Mouse (Mus musculus): Measurements from ENCODE around the gene Vmp1.

The Vmp1 gene

GRCm38 (mm10) chr11:86672772-86673171 lies 10.9 kb downstream of the Vmp1 start:
- no peak for DNase-seq (ENCODE audit: low read depth, low spot score)

DNA sequence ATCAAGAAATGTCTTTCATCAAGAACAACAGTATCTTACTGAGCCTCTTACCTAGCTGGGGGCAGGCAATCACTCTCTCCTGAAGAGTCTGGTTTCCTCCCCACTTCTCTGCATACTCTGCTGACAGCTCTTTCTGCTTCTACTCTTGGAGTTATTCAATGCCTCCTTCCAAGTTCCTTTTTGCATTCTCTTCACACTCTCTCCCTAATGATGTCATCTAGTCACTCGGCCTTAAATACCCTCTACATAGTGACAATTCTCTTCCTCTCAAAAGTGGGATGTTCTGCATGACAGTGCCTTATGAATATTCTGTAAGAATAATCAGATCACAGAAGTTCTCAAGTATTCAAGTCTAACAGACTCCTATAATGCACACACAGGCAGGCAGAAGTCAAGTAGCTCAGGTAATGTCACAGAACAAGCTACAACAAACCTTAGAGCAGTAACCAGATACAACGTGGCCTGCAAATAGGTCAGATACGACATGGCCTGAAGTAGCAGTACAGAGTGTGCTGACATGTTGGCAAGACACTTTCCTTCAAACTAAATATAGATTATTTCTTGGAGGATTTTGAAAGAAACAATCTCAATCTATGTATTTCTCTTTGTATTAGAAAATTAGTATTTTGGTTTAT lies 12.5 kb downstream of the Vmp1 start:
- no peak for DNase-seq (ENCODE audit: low read depth, low spot score)

GRCm38 (mm10) chr11:86668169-86668568 lies 15.5 kb downstream of the Vmp1 start:
- no peak for DNase-seq (ENCODE audit: low read depth, low spot score)

GRCm38 (mm10) chr11:86667553-86667952 lies 16.1 kb downstream of the Vmp1 start:
- DNase-seq (ENCODE audit: low read depth, low spot score), result no peak

DNA sequence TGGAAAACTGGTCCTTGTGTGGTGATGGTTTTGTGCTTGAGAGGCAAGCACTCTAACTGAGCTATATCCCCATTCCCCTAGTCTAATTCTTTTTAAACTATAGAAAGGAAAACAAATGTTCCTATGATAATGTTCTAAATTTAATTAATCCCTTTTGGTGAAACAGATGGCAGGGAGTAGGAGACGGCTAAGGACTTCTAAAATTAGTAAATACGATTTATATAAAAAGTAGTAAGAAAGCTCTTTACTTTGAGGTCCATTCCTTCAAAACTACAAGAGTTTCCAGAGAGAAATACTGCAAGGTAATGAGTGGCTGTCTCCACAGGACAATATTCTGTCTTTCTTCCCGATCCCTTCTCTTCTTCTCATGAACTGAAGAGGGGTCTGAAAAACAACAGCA lies 19.2 kb downstream of the Vmp1 start:
- no peak for DNase-seq (ENCODE audit: low read depth, low spot score)

GRCm38 (mm10) chr11:86663977-86664376 lies 19.7 kb downstream of the Vmp1 start:
- DNase-seq (ENCODE audit: low read depth, low spot score), result no peak

DNA sequence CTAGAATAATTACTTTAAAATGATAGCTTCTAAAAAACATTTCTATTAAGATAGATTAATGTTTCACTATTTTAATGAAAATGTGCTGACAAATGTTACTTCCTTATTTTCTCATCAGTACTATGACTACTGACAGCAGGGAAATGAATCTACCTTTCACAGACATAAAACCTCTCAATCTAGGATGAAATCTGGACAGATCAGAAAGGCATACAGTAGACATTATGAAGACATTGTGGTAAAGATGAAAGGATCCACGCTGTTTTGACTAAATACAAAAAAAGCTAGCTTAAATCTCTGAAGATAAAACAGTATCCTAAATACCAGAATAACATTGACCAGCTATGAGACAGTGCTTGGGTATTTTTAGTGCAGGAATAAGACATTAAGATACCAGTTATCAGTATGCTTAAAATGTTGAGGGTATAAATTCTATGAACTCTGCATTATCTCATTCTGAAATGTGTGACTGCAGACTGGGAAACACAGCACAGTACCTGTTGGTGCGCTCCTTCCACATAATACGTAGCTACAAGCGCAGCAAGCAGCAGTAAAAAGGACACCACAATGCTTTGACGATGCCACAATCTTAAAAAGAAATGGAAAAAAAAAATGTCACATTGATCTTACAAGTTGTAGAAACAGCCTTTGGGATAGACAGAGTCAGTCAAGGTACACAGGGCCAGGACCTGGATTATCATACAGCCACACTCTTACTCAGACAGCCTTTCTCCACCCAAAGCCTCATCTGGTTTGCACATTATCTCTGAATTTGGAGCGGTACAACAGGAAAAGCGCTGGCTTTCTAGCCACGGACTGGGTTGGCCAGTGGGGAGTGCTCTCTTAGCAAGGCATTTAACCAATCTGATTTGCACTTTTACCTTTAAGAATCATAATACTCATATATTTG lies 20.4 kb downstream of the Vmp1 start:
- no peak for DNase-seq (ENCODE audit: low read depth, low spot score)

GRCm38 (mm10) chr11:86657863-86658262 lies 25.8 kb downstream of the Vmp1 start:
- DNase-seq (ENCODE audit: low read depth, low spot score), result no peak

- no peak for DNase-seq (ENCODE audit: low read depth, low spot score)
Observed at GRCm38 (mm10) chr11:86656849-86657567, 26.6 kb downstream of the Vmp1 start.

GRCm38 (mm10) chr11:86655671-86656070 lies 28.0 kb downstream of the Vmp1 start:
- peak; percentile 61 for DNase-seq (ENCODE audit: low read depth, low spot score)

DNA sequence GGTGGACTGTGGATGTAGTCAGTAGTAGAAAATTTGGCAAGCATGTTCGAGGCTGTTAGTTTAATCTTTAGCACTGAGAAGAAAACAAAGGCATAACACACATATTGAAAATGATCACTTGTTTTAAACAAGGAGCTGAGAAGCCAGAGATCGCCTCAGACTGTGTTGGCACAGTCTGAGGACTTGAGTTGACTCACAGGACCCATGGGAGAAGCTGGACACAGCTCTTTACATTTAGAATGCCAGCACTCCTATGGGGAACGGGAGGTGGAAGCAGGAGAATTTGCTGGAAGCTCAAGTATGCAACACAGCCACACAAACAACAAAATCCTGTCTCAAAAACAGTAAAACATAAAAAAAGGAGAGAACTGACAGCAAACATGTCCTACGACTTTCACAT lies 29.5 kb downstream of the Vmp1 start:
- no peak for DNase-seq (ENCODE audit: low read depth, low spot score)

- DNase-seq (ENCODE audit: low read depth, low spot score), result peak; percentile 80
Observed at GRCm38 (mm10) chr11:86653446-86653845, 30.2 kb downstream of the Vmp1 start.

- DNase-seq (ENCODE audit: low read depth, low spot score), result peak; percentile 80
Observed at GRCm38 (mm10) chr11:86652578-86652979, 31.1 kb downstream of the Vmp1 start.

GRCm38 (mm10) chr11:86650676-86651075 lies 33.0 kb downstream of the Vmp1 start:
- DNase-seq (ENCODE audit: low read depth, low spot score), result no peak

DNA sequence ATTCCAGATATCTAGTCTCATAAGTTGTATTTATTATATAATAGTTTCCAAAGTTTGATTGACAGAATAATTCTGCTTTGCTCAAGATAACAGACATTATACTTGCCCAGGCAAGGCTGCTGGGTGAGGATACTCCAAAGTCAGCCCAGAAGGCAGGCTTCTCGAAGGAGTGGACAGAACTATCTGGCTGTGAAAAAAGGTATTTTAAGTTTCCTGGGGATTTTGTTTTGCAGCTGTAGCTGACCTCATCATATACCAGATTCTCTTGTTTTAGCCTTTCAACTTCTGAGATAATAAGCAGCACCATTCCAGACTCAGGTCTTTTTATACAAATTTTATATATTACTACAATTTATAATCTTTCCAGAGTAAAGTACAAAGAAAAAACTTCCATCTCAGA lies 34.1 kb downstream of the Vmp1 start:
- DNase-seq (ENCODE audit: low read depth, low spot score), result no peak

DNA sequence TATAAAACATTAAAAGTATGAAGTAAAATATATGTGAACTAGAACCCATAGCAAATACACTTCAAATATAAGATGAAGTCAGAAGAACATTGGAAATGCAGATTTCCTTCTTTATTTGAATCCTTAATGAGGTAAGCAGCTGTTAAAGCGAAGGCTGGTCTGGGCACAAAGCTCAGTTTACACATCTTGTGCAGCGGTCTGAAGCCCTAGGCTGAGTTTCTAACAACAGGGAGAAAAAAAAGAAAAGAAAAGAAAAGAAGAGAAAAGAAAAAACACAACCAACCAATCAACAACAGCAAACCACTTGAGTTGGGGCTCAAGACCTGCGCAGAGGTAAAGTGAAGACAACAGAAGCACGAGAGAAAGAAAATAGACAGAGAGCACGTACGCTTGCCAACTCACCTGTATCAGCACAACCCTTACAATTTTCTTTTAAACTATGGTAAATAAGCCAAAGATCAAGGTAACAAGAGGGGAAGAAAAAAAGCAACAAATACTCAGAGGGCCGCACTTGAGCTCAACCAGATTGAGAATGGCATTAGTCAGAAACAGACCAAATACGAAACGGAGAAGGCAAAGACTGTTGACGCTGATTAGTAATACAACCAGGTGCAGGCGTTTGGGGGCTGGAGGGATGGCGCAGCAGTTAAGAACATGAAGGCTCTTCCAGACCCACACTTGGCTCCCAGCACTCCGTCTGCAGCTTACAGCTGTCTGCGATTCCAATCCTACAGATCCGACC lies 35.8 kb downstream of the Vmp1 start:
- no peak for DNase-seq (ENCODE audit: low read depth, low spot score)

DNA sequence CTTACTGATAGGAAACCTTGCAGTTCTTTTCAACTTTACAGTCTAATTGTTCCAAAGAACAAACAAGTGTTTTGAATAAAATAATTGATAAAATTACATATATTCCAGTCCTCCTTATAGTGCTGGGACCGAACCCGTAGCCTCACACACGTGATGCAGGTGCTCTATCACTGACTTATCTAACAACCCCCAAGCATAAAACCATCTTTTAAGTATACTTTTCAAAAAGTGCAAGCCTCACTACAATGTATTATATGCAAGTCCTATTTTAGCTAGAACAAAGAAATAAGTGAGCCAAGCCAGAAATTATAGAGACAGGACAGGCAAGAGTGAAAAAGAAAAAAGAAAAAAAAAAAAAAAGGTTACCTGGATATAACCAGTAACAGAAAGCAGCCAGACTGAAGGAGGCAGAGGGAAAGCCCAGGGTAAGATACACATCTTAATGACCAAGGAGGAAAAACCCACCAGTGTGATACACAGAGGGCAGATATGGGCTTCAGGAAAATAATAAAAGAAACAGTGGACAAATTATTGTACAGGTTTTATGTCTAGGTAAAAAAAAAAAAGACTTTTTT lies 36.7 kb downstream of the Vmp1 start:
- no peak for DNase-seq (ENCODE audit: low read depth, low spot score)

- no peak for DNase-seq (ENCODE audit: low read depth, low spot score)
Observed at GRCm38 (mm10) chr11:86646136-86646834, 37.4 kb downstream of the Vmp1 start.

DNA sequence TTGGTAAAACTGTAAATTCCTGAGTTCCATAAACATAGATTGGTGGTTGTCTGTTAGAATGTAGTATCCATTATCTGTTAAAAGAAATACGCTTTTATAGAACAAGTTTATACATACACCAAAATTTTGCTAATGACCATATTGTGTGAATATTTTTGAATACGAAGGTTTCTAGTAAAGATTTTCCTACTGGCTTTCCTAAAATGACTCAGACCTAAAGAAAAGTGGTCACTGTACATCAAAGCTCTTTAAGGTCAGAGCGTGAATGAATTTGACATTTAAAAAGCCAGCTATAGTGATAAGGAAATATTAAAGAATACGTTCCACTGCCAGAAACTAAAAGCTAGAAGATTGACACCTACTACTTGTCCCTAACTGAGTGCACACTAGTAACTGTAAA lies 39.1 kb downstream of the Vmp1 start:
- DNase-seq (ENCODE audit: low read depth, low spot score), result no peak

GRCm38 (mm10) chr11:86641714-86642113 lies 41.9 kb downstream of the Vmp1 start:
- DNase-seq (ENCODE audit: low read depth, low spot score), result no peak

DNA sequence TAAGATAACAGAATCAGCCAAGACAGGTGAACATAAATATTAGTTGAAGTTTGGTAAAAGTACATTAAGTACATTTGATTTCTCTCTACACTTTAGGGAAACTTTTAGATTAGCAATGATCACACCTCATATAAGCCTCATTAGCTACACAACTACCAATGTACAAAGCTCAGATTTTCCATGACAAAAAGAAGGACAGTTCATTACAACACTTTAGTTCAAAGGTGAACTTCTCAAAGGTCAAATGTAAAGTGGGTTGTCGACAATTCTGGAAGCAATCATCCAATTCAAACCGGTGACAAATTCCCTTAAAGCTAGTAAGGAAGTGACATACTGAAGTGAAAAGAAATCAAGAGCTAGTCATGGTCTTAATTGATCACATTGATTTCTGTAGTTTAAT lies 45.9 kb downstream of the Vmp1 start:
- DNase-seq (ENCODE audit: low read depth, low spot score), result no peak

Measured in CD4-positive helper T cell, adult 2 months (primary cell).